Mouse (Mus musculus): ENCODE measurements around the gene Fam170b. TPM values are rescaled to one million over a fixed set of nuclear protein-coding genes. Genes with fewer than 3 reads are reported as not detected.

Gene Fam170b
- polyA plus RNA-seq, 1 experiment from 2014 or later, result 0.05 TPM

DNA sequence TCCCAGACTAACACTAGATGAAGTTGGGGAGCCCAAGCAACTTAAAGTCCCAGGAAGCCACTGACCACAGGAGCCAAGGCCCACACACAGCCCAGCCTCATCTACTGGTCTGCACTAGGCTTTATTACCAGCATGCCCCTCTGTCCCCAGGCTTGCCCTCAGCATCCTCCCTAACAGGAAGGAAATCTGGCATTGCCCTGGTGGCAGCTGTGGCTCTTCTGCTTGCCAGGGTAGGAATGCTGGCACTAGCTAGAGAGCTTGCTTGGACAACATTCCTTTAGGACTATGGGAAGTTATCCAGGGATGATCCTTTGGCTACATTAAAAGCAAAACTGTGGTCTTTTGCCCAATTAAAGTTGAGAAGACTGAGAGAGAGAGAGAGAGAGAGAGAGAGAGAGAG, 23.7 kb upstream of the Fam170b start:
- Histone ChIP-seq H3K27me3 (no peaks in the 10 kb centered on the region), H3K4me3 (replicated peaks) (no peak overlapping the region), H3K4me1 (replicated peaks) (no peaks in the 10 kb centered on the region), H3K36me3 (replicated peaks) (no peaks in the 10 kb centered on the region), H3K4me2 (no peak overlapping the region), H3K27ac (replicated peaks) (no peak overlapping the region), H3K9ac (no peak overlapping the region), H3K9me3 (replicated peaks) (no peaks in the 10 kb centered on the region)
- ATAC-seq (ENCODE audit: insufficient read depth), result no peak

DNA sequence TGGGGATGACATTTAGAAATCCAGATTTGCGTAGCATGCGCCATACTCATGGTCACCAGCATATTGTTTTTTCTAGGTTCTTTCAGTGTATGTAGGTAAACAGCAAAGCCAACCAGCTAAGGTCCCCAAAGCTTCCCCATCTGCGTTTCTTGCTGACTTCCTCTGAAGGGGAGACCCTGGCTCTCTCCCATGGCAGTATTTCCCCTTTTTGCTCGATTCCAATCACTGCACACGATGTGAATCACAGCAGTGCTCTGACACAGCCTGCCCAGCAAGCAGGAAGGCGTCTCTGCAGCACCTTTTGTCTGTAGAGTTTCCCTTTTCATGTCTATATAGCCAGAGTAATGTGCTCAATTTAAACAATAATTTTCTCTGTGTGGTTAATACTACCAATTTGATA, 21.3 kb upstream of the Fam170b start:
- H3K4me2 ChIP-seq, result no peak overlapping the region
- H3K9ac ChIP-seq, result no peak overlapping the region
- H3K27ac ChIP-seq (replicated peaks), result no peak overlapping the region
- H3K9me3 ChIP-seq (replicated peaks), result no peaks in the 10 kb centered on the region
- no peak overlapping the region for H3K4me3 ChIP-seq (replicated peaks)
- no peak for ATAC-seq (ENCODE audit: insufficient read depth)
- WGBS (ENCODE audit: insufficient replicate concordance), result 30% methylated on average over 6 of the region's 6 CpGs
- no peaks in the 10 kb centered on the region for H3K36me3 ChIP-seq (replicated peaks)
- no peaks in the 10 kb centered on the region for H3K4me1 ChIP-seq (replicated peaks)
- no peaks in the 10 kb centered on the region for H3K27me3 ChIP-seq

DNA sequence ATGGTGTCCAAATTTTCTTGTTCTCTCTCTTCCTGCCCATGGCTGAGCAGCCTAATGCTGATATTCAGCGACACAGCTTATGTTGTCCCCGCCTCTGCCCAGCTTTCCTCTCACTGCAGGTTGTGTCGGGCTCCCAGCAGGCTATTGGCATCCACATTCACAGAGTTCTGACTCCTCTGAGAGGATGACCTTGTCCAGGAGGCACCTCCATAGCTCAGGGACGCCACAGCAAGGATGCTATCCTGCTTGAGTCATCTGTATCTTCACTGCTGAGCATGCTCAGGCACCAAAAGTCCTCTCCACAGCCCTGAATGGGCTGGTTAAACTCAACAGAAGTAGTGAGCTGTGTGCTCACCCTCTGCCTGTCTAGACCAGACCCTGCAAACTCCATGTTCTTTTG, 18.8 kb upstream of the Fam170b start:
- H3K9ac ChIP-seq, result no peak overlapping the region
- H3K36me3 ChIP-seq (replicated peaks), result no peaks in the 10 kb centered on the region
- H3K27ac ChIP-seq (replicated peaks), result no peak overlapping the region
- H3K27me3 ChIP-seq, result no peaks in the 10 kb centered on the region
- no peaks in the 10 kb centered on the region for H3K9me3 ChIP-seq (replicated peaks)
- H3K4me3 ChIP-seq (replicated peaks), result no peak overlapping the region
- WGBS (ENCODE audit: insufficient replicate concordance), result 45% methylated on average over 4 of the region's 4 CpGs
- H3K4me2 ChIP-seq, result no peak overlapping the region
- ATAC-seq (ENCODE audit: insufficient read depth), result no peak
- H3K4me1 ChIP-seq (replicated peaks), result no peaks in the 10 kb centered on the region

DNA sequence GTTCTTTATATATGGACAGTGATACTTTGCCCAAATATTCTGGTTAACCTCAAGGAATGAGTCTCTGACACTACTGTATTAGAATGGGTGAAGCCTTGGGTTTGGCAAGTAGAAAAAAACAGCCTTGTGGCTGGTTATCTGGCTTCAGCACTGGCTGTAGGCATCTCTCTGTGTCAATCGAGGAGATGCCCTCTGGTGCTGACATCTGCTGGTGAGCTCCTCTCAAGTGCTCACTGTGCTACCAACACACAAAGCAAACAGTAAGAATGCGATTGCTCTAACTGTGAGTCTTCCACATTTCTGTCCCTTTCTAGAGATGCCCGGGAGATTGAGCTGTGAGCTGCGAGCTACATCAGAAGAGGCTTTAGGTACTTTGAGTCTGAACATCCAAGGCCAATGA, 17.2 kb upstream of the Fam170b start:
- Histone ChIP-seq H3K36me3 (replicated peaks) (no peaks in the 10 kb centered on the region), H3K4me2 (no peak overlapping the region), H3K27ac (replicated peaks) (no peak overlapping the region), H3K9ac (no peak overlapping the region), H3K4me1 (replicated peaks) (no peaks in the 10 kb centered on the region), H3K27me3 (no peaks in the 10 kb centered on the region), H3K4me3 (replicated peaks) (no peak overlapping the region), H3K9me3 (replicated peaks) (no peaks in the 10 kb centered on the region)
- WGBS (ENCODE audit: insufficient replicate concordance), result 43% methylated on average over 4 of the region's 4 CpGs
- ATAC-seq (ENCODE audit: insufficient read depth), result no peak

DNA sequence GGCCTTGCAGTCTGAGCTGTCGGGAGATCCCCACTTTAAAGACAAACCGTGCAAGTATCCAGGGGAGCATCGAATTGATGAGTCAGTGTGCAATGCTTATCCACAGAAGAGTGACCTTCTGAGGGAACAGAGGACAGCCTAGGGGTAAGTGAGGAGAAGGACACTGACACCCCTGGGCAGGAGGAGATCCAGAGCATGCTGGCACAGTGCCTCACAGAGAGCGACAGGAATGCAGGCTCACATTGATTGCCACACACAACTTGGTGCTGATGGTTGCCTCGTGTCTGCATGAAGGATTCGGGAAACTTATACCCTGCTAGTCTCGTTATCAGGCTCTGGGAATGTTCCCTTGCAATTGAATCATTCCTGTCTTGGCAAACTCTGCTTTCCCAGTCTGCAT, 16.5 kb upstream of the Fam170b start:
- no peak for ATAC-seq (ENCODE audit: insufficient read depth)
- H3K9me3 ChIP-seq (replicated peaks), result no peaks in the 10 kb centered on the region
- no peak overlapping the region for H3K27ac ChIP-seq (replicated peaks)
- WGBS (ENCODE audit: insufficient replicate concordance), result 52% methylated on average over 7 of the region's 7 CpGs
- no peak overlapping the region for H3K4me2 ChIP-seq
- no peaks in the 10 kb centered on the region for H3K36me3 ChIP-seq (replicated peaks)
- no peak overlapping the region for H3K4me3 ChIP-seq (replicated peaks)
- no peak overlapping the region for H3K9ac ChIP-seq
- H3K27me3 ChIP-seq, result no peaks in the 10 kb centered on the region
- H3K4me1 ChIP-seq (replicated peaks), result no peaks in the 10 kb centered on the region

DNA sequence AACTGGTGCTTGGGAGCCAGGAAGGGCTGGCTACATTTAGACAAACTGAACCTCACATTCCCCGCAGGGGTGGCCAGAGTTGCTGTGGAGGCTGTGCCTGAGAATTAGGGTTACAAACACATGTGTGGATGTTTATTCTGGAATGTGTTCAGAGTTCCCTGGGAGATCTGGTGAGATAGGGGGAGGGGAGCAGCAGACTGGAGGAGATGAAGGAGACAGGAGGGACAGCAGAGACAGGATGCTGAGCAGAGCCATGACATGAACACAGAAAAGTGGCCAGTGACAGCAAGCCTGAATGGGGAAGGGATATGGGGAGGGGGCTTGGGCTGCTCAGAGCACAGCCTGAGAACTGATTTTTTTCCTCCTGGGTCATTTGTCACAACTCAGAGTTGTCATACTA, 14.5 kb upstream of the Fam170b start:
- Histone ChIP-seq H3K36me3 (replicated peaks) (no peaks in the 10 kb centered on the region), H3K4me2 (no peak overlapping the region), H3K9me3 (replicated peaks) (no peaks in the 10 kb centered on the region), H3K27me3 (no peaks in the 10 kb centered on the region), H3K4me1 (replicated peaks) (no peaks in the 10 kb centered on the region), H3K4me3 (replicated peaks) (no peak overlapping the region), H3K9ac (no peak overlapping the region), H3K27ac (replicated peaks) (no peak overlapping the region)
- WGBS (ENCODE audit: insufficient replicate concordance), result 48% methylated on average over 1 of the region's 1 CpGs
- no peak for ATAC-seq (ENCODE audit: insufficient read depth)

DNA sequence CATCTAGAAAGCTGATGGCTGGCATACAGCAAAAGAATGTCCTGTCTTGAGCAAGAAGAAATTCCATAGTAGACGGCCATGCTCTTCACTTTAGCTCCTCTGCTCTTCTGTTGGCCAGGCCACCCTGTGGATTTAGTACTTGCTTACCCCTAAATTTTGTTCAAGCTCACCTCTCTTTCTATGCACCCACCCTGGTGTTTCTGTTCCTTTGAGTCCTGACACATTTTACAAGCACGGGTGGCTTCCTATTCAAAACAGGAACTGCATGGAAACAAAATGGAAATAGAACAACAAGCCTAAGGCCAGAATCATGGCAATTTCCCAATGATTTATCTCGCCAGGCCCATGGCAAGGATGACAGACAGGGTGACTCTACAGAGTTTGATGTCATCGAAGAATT, 10.9 kb upstream of the Fam170b start:
- ATAC-seq (ENCODE audit: insufficient read depth), result no peak
- no peak overlapping the region for H3K9ac ChIP-seq
- no peak overlapping the region for H3K4me2 ChIP-seq
- no peak overlapping the region for H3K4me3 ChIP-seq (replicated peaks)
- no peaks in the 10 kb centered on the region for H3K9me3 ChIP-seq (replicated peaks)
- H3K36me3 ChIP-seq (replicated peaks), result no peaks in the 10 kb centered on the region
- 45% methylated on average over 4 of the region's 4 CpGs for WGBS (ENCODE audit: insufficient replicate concordance)
- H3K4me1 ChIP-seq (replicated peaks), result peaks cover 5% of the 10 kb centered on the region; the same call in 1 of the 2 replicates
- no peak overlapping the region for H3K27ac ChIP-seq (replicated peaks)
- no peaks in the 10 kb centered on the region for H3K27me3 ChIP-seq

GRCm38 (mm10) chr14:32823861-32824260, 9.9 kb upstream of the Fam170b start:
- peaks cover 11% of the 10 kb centered on the region; the same call in 1 of the 2 replicates for H3K4me1 ChIP-seq (replicated peaks)
- H3K4me3 ChIP-seq (replicated peaks), result no peak overlapping the region
- H3K27ac ChIP-seq (replicated peaks), result no peak overlapping the region
- no peaks in the 10 kb centered on the region for H3K36me3 ChIP-seq (replicated peaks)
- WGBS (ENCODE audit: insufficient replicate concordance), result 50% methylated on average over 3 of the region's 3 CpGs
- no peaks in the 10 kb centered on the region for H3K9me3 ChIP-seq (replicated peaks)
- no peak overlapping the region for H3K4me2 ChIP-seq
- ATAC-seq (ENCODE audit: insufficient read depth), result no peak
- no peaks in the 10 kb centered on the region for H3K27me3 ChIP-seq
- H3K9ac ChIP-seq, result no peak overlapping the region

DNA sequence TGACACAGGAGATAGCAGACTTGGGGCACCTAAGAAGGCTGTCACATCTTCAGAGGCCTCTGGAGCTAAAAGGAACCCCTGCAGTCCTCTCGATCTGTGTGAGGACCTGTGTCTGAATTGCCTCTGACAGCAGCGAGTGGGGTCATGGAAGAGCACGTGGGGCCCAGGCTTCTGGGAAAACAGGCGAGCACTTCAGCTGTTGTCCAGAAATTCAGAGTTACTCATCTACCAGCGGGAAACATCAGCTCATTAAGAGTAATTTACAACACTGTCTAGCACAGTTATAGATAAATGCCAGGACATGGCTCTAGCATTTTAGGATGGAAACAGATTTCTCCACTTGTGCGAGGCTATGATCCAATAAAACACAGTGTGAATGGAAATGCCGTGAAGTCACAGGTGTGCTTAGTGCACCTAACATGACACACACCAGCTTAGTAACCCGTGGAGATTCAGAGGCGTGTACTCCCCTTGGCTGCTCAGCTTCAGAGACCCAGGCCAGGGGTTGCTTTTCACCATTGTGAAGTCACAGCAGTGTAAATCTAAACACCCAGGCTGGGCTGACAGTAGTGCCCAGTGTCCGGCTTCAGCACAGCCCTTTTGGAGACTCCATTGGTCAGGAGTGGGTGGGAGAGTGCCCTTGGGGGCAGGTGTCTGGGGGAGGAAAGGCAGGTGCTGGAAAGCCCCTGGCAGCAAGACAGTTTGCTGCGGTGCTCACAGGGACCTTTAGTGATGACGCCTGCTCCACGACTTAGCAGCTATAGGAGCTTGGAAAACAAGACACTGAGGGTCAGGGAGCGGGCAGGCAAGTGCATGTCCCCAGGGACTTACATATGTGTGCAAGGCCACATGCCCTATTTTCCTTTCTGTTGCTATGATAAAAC, 9.3 kb upstream of the Fam170b start:
- no peak for ATAC-seq (ENCODE audit: insufficient read depth)
- no peaks in the 10 kb centered on the region for H3K36me3 ChIP-seq (replicated peaks)
- H3K9me3 ChIP-seq (replicated peaks), result no peaks in the 10 kb centered on the region
- H3K4me3 ChIP-seq (replicated peaks), result no peak overlapping the region
- no peak overlapping the region for H3K4me2 ChIP-seq
- H3K27ac ChIP-seq (replicated peaks), result no peak overlapping the region
- H3K9ac ChIP-seq, result no peak overlapping the region
- peaks cover 11% of the 10 kb centered on the region; the same call in 1 of the 2 replicates for H3K4me1 ChIP-seq (replicated peaks)
- no peaks in the 10 kb centered on the region for H3K27me3 ChIP-seq
- WGBS (ENCODE audit: insufficient replicate concordance), result 55% methylated on average over 14 of the region's 14 CpGs

GRCm38 (mm10) chr14:32825426-32826032, 8.2 kb upstream of the Fam170b start:
- Histone ChIP-seq H3K4me2 (no peak overlapping the region), H3K36me3 (replicated peaks) (no peaks in the 10 kb centered on the region), H3K9ac (no peak overlapping the region), H3K27ac (replicated peaks) (no peak overlapping the region), H3K4me3 (replicated peaks) (no peak overlapping the region), H3K27me3 (no peaks in the 10 kb centered on the region), H3K9me3 (replicated peaks) (no peaks in the 10 kb centered on the region), H3K4me1 (replicated peaks) (peaks cover 11% of the 10 kb centered on the region; the same call in 1 of the 2 replicates)
- WGBS (ENCODE audit: insufficient replicate concordance), result 16% methylated on average over 11 of the region's 11 CpGs
- ATAC-seq (ENCODE audit: insufficient read depth), result no peak

DNA sequence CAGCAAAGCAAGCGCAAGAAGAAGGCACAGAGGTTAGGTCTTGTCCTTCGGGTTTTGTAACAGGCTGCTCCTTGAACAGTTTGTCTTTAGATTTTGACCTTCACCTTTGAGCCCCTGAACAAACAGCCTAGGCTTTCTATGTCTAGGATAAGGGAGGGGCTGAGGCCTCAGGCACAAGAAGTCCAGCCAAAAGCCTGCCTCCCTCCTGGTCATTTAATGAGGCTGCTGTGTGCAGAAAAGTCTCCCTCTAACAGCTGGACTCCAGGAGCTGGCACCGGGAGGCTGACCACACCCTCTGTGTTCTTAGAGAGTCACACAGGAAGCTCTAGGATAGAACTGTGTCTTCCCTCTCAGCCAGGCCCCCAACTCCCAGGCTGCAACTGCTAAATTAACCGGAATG, 6.6 kb upstream of the Fam170b start:
- no peak for ATAC-seq (ENCODE audit: insufficient read depth)
- no peak overlapping the region for H3K9ac ChIP-seq
- no peaks in the 10 kb centered on the region for H3K27me3 ChIP-seq
- H3K4me2 ChIP-seq, result no peak overlapping the region
- no peak overlapping the region for H3K4me3 ChIP-seq (replicated peaks)
- no peak overlapping the region for H3K27ac ChIP-seq (replicated peaks)
- peaks cover 11% of the 10 kb centered on the region; the same call in 1 of the 2 replicates for H3K4me1 ChIP-seq (replicated peaks)
- H3K9me3 ChIP-seq (replicated peaks), result no peaks in the 10 kb centered on the region
- WGBS (ENCODE audit: insufficient replicate concordance), result 60% methylated on average over 4 of the region's 4 CpGs
- no peaks in the 10 kb centered on the region for H3K36me3 ChIP-seq (replicated peaks)

Measured in liver, embryonic 15.5 days (tissue).